Mouse (Mus musculus): ENCODE data around the gene Amhr2. TPM values are rescaled to one million over a fixed set of nuclear protein-coding genes. Genes with fewer than 3 reads are reported as not detected.

Gene Amhr2
- polyA plus RNA-seq, 1 experiment from 2014 or later: 0.21 TPM

DNA sequence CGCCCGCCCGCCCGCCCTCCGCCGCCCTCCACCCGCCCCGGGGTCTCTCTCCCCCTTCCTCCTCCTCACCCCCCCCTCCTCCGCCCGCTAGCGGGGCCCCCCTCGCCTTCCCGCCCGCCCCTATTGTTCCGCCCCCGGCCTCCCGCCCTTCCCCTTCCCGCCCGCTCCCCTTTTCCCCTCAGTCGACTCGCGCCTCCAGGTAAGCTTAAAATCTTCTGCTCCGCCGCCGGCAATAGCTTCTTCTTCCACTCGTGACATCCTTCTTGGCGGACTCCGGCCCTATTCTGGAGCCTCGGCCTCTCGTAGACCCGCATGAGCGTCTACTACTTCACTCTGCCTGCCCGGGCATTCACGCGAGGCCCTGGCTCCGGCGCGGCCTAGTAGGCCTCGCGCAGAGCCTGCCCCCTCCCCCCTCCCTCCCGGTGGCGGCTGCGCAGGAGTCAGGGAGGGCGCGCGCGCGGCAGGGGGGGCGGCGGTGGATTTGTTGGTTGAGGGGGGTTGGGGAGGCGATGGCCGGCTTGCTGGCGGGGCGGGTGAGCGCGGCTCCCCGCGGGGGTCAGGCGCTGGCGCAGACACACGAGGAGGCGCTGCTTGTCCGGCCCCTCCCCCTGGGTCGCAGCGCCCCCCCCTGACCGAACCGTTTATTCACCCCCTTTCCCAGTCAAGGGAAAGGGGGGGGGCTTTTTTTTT, 25.6 kb downstream of the Amhr2 start:
- Histone ChIP-seq H3K27me3 (ENCODE audit: insufficient read depth, low read length) (no peaks in the 10 kb centered on the region), H3K4me2 (peak overlapping the region; percentile 70), H3K9ac (peak overlapping the region; percentile 97), H3K36me3 (ENCODE audit: insufficient read depth) (peaks cover 26% of the 10 kb centered on the region), H3K27ac (ENCODE audit: low read depth) (peak overlapping the region; percentile 99), H3K4me1 (ENCODE audit: insufficient read depth) (no peaks in the 10 kb centered on the region), H3K4me3 (ENCODE audit: low read depth, low read length) (peak overlapping the region; percentile 89), H3K9me3 (ENCODE audit: low read depth, low read length) (no peaks in the 10 kb centered on the region)
- DNase-seq (peak; percentile 81), ATAC-seq (ENCODE audit: insufficient read depth) (peak; percentile 76)
- under 1% methylated on average over 47 of the region's 67 CpGs for WGBS
- no peak for TF ChIP-seq CTCF (IDR thresholded peaks at IDR 0.05; ENCODE audit: low read depth)

GRCm38 (mm10) chr15:102471295-102471645, 26.1 kb downstream of the Amhr2 start:
- ATAC-seq (ENCODE audit: insufficient read depth) (no peak), DNase-seq (no peak)
- TF ChIP-seq CTCF (IDR thresholded peaks at IDR 0.05; ENCODE audit: low read depth): no peak
- Histone ChIP-seq H3K4me3 (ENCODE audit: low read depth, low read length) (peak overlapping the region; percentile 89), H3K27ac (ENCODE audit: low read depth) (peak overlapping the region; percentile 99), H3K36me3 (ENCODE audit: insufficient read depth) (peaks cover 32% of the 10 kb centered on the region), H3K9ac (peak overlapping the region; percentile 97), H3K27me3 (ENCODE audit: insufficient read depth, low read length) (no peaks in the 10 kb centered on the region), H3K4me1 (ENCODE audit: insufficient read depth) (no peaks in the 10 kb centered on the region), H3K4me2 (peak overlapping the region; percentile 70), H3K9me3 (ENCODE audit: low read depth, low read length) (no peaks in the 10 kb centered on the region)
- 2% methylated on average over 10 of the region's 10 CpGs for WGBS

DNA sequence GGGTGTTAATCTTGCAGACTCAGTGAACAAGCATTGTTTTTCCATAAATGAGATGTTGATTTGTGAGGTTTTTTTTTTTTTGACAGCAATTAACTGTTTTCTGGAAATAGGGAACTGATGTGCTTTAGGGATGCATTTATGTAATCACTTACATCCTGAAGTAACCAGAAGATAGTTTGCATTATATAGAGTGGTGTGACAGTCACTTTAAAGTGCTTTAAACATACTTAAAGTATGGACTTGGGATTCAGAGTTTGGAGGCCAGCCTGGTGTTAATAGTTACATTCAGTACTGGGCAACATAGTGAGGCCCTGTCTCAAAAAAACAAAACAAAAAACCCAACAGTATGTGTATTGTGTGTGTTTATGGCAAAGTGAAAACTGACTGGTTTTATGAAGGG, 26.6 kb downstream of the Amhr2 start:
- peak overlapping the region; percentile 97 for H3K9ac ChIP-seq
- no peaks in the 10 kb centered on the region for H3K4me1 ChIP-seq (ENCODE audit: insufficient read depth)
- TF ChIP-seq CTCF (IDR thresholded peaks at IDR 0.05; ENCODE audit: low read depth): no peak
- peaks cover 36% of the 10 kb centered on the region for H3K36me3 ChIP-seq (ENCODE audit: insufficient read depth)
- no peaks in the 10 kb centered on the region for H3K9me3 ChIP-seq (ENCODE audit: low read depth, low read length)
- H3K27ac ChIP-seq (ENCODE audit: low read depth): no peak overlapping the region
- ATAC-seq (ENCODE audit: insufficient read depth) (no peak), DNase-seq (no peak)
- H3K27me3 ChIP-seq (ENCODE audit: insufficient read depth, low read length): no peaks in the 10 kb centered on the region
- peak overlapping the region; percentile 89 for H3K4me3 ChIP-seq (ENCODE audit: low read depth, low read length)
- H3K4me2 ChIP-seq: peak overlapping the region; percentile 70

DNA sequence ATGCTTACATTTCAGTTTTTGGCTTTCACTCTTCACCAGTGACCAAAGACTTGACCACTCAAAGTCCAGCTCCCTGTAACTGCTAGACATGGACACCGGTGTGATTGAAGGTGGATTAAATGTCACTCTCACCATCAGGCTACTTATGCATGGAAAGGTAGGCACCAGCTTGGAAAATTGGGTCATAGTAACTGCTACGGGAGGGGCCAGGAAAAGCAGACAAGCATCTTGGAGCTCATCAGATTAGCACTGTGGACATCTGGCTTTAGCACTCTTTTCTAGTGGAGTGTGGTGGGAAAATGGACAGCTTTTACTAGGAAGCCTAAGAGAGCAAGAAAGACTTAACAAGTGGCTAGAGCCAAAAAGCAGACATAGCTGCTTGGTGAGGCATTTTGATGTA, 28.1 kb downstream of the Amhr2 start:
- H3K4me1 ChIP-seq (ENCODE audit: insufficient read depth): no peaks in the 10 kb centered on the region
- no peaks in the 10 kb centered on the region for H3K27me3 ChIP-seq (ENCODE audit: insufficient read depth, low read length)
- no peak overlapping the region for H3K4me3 ChIP-seq (ENCODE audit: low read depth, low read length)
- WGBS: 64% methylated on average over 2 of the region's 2 CpGs
- TF ChIP-seq CTCF (IDR thresholded peaks at IDR 0.05; ENCODE audit: low read depth): no peak
- ATAC-seq (ENCODE audit: insufficient read depth): no peak
- H3K27ac ChIP-seq (ENCODE audit: low read depth): no peak overlapping the region
- no peak for DNase-seq
- H3K9me3 ChIP-seq (ENCODE audit: low read depth, low read length): no peaks in the 10 kb centered on the region
- H3K36me3 ChIP-seq (ENCODE audit: insufficient read depth): peaks cover 51% of the 10 kb centered on the region
- H3K9ac ChIP-seq: no peak overlapping the region
- peak overlapping the region; percentile 21; the same call in 1 of the 2 replicates for H3K4me2 ChIP-seq

DNA sequence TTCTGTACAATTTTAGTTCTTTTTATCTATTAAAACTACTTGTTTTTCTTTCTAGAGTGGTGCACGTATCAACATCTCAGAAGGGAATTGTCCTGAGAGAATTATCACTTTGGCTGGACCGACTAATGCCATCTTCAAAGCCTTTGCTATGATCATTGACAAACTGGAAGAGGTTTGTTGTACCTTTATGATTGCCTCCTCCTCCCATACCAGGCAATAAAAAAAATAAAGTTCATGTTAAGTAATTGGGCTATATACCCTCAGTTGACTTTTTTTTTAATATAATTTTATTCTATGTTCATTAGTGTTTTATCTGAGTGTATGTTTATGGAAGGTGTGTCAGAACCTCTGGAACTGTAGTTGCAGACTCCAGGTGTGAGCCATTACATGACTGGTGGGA, 29.4 kb downstream of the Amhr2 start:
- Histone ChIP-seq H3K4me1 (ENCODE audit: insufficient read depth) (no peaks in the 10 kb centered on the region), H3K27me3 (ENCODE audit: insufficient read depth, low read length) (no peaks in the 10 kb centered on the region), H3K4me3 (ENCODE audit: low read depth, low read length) (no peak overlapping the region), H3K9ac (no peak overlapping the region), H3K4me2 (no peak overlapping the region), H3K27ac (ENCODE audit: low read depth) (no peak overlapping the region), H3K36me3 (ENCODE audit: insufficient read depth) (peaks cover 62% of the 10 kb centered on the region), H3K9me3 (ENCODE audit: low read depth, low read length) (no peaks in the 10 kb centered on the region)
- 93% methylated on average over 2 of the region's 2 CpGs for WGBS
- DNase-seq: no peak
- no peak for ATAC-seq (ENCODE audit: insufficient read depth)
- TF ChIP-seq CTCF (IDR thresholded peaks at IDR 0.05; ENCODE audit: low read depth): no peak

- ATAC-seq (ENCODE audit: insufficient read depth): no peak
- Histone ChIP-seq H3K4me1 (ENCODE audit: insufficient read depth) (no peaks in the 10 kb centered on the region), H3K9me3 (ENCODE audit: low read depth, low read length) (no peaks in the 10 kb centered on the region), H3K9ac (no peak overlapping the region), H3K4me3 (ENCODE audit: low read depth, low read length) (no peak overlapping the region), H3K27me3 (ENCODE audit: insufficient read depth, low read length) (no peaks in the 10 kb centered on the region), H3K36me3 (ENCODE audit: insufficient read depth) (peaks cover 90% of the 10 kb centered on the region), H3K4me2 (no peak overlapping the region), H3K27ac (ENCODE audit: low read depth) (no peak overlapping the region)
- DNase-seq: no peak
- WGBS: 84% methylated on average over 3 of the region's 3 CpGs
- no peak for TF ChIP-seq CTCF (IDR thresholded peaks at IDR 0.05; ENCODE audit: low read depth)
Measured at GRCm38 (mm10) chr15:102483136-102483535, 38.0 kb downstream of the Amhr2 start.

DNA sequence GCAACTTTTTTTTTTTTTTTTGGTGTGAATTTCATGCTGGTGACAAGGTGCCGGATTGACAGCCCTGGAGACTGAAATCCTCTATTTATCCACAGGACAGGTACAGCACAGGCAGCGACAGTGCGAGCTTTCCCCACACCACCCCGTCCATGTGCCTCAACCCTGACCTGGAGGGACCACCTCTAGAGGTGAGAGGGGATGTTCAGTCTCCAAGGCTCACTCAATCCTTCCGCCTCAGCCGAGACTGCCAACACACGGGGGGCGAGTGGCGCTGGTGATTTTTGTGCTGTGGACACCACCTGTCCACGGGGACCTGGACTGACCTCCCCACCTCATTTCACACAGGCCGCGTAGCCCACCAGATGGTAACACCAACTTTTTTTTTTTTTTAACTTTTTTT, 40.7 kb downstream of the Amhr2 start:
- Histone ChIP-seq H3K27me3 (ENCODE audit: insufficient read depth, low read length) (no peaks in the 10 kb centered on the region), H3K4me1 (ENCODE audit: insufficient read depth) (no peaks in the 10 kb centered on the region), H3K27ac (ENCODE audit: low read depth) (no peak overlapping the region), H3K36me3 (ENCODE audit: insufficient read depth) (peaks cover 92% of the 10 kb centered on the region), H3K9ac (no peak overlapping the region), H3K4me3 (ENCODE audit: low read depth, low read length) (no peak overlapping the region), H3K4me2 (no peak overlapping the region), H3K9me3 (ENCODE audit: low read depth, low read length) (no peaks in the 10 kb centered on the region)
- ATAC-seq (ENCODE audit: insufficient read depth) (no peak), DNase-seq (no peak)
- no peak for TF ChIP-seq CTCF (IDR thresholded peaks at IDR 0.05; ENCODE audit: low read depth)
- 85% methylated on average over 12 of the region's 12 CpGs for WGBS
